Mouse (Mus musculus): ENCODE results near the gene Olfr1497. TPM values are rescaled to one million over a fixed set of nuclear protein-coding genes. Genes with fewer than 3 reads are reported as not detected.

Gene Olfr1497
- polyA plus RNA-seq, 1 experiment from 2014 or later, result not detected

- 83% methylated on average over 9 of the region's 9 CpGs for WGBS
Observed at GRCm38 (mm10) chr19:13768565-13769276, 29.3 kb downstream of the Olfr1497 start.

DNA sequence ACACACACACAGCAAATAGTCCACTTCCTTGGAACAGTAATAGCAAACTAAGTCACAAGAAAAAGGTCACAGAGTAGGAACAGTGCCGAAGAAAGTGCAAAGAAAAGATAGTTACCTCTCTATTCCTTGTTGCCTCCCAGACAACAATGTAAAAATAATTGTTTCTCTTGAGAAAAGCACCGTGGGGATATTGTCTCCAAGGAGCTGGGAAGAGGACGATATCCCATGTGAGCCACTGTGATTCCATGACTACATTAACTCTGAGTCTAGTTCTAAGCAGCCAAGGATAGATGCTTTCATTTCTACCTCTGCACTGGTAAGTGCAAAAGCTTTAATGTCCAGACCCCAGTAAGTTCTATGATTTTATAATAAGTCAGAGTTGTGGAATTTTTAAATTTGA, 33.7 kb downstream of the Olfr1497 start, which contains the start of gene Olfr1495:
Gene Olfr1495, plus strand, starts transcription at position 301 of the 400 bp plus-strand sequence.
- no peaks in the 10 kb centered on the region; the same call in 1 of the 2 replicates for H3K9me3 ChIP-seq (ENCODE audit: control insufficient read depth, low read length)
- no peak within 1 kb of the TSS for H3K4me2 ChIP-seq
- H3K4me3 ChIP-seq (ENCODE audit: low read depth, low read length), result no peak within 1 kb of the TSS
- H3K36me3 ChIP-seq (ENCODE audit: control insufficient read depth, insufficient read depth, low read length), result no peaks in the 10 kb centered on the region
- DNase-seq (ENCODE audit: low spot score) (no peak), ATAC-seq (replicated peaks; ENCODE audit: low FRiP score) (no peak)
- H3K27me3 ChIP-seq (replicated peaks; ENCODE audit: control insufficient read depth, insufficient read depth, low read length), result no peaks in the 10 kb centered on the region
- H3K9ac ChIP-seq (ENCODE audit: low read depth, low read length), result no peak within 1 kb of the TSS
- H3K4me1 ChIP-seq (replicated peaks; ENCODE audit: control insufficient read depth, insufficient read depth, low read length), result no peaks in the 10 kb centered on the region
- H3K27ac ChIP-seq (ENCODE audit: low read depth, low read length), result no peak within 1 kb of the TSS
- WGBS, result 78% methylated on average over 3 of the region's 3 CpGs

More at GRCm38 (mm10) chr19:13768565-13769276, 29.3 kb downstream of the Olfr1497 start:
- no peak for ATAC-seq (replicated peaks; ENCODE audit: low FRiP score)
- H3K4me1 ChIP-seq (replicated peaks; ENCODE audit: control insufficient read depth, insufficient read depth, low read length), result no peaks in the 10 kb centered on the region
- no peaks in the 10 kb centered on the region; the same call in 1 of the 2 replicates for H3K9me3 ChIP-seq (ENCODE audit: control insufficient read depth, low read length)
- no peak overlapping the region for H3K27ac ChIP-seq (ENCODE audit: low read depth, low read length)
- H3K4me2 ChIP-seq, result no peak overlapping the region
- H3K36me3 ChIP-seq (ENCODE audit: control insufficient read depth, insufficient read depth, low read length), result no peaks in the 10 kb centered on the region
- H3K9ac ChIP-seq (ENCODE audit: low read depth, low read length), result no peak overlapping the region
- no peaks in the 10 kb centered on the region for H3K27me3 ChIP-seq (replicated peaks; ENCODE audit: control insufficient read depth, insufficient read depth, low read length)
- H3K4me3 ChIP-seq (ENCODE audit: low read depth, low read length), result no peak overlapping the region
- DNase-seq (ENCODE audit: low spot score), result no peak

GRCm38 (mm10) chr19:13749366-13749765, 48.6 kb downstream of the Olfr1497 start:
- no peaks in the 10 kb centered on the region for H3K36me3 ChIP-seq (ENCODE audit: control insufficient read depth, insufficient read depth, low read length)
- no peak overlapping the region for H3K27ac ChIP-seq (ENCODE audit: low read depth, low read length)
- 78% methylated on average over 1 of the region's 1 CpGs for WGBS
- ATAC-seq (replicated peaks; ENCODE audit: low FRiP score) (no peak), DNase-seq (ENCODE audit: low spot score) (no peak)
- no peak overlapping the region for H3K9ac ChIP-seq (ENCODE audit: low read depth, low read length)
- no peaks in the 10 kb centered on the region for H3K9me3 ChIP-seq (ENCODE audit: control insufficient read depth, low read length)
- H3K27me3 ChIP-seq (replicated peaks; ENCODE audit: control insufficient read depth, insufficient read depth, low read length), result no peaks in the 10 kb centered on the region
- no peaks in the 10 kb centered on the region for H3K4me1 ChIP-seq (replicated peaks; ENCODE audit: control insufficient read depth, insufficient read depth, low read length)
- no peak overlapping the region for H3K4me2 ChIP-seq
- no peak overlapping the region for H3K4me3 ChIP-seq (ENCODE audit: low read depth, low read length)

Other genes starting within 250 kb of the Olfr1497 start
- not detected in 2 replicates for gene Olfr1484, start 214.7 kb downstream of the Olfr1497 start, polyA plus RNA-seq (2014; fragmentation: Nextera tagmentation; extraction: Ambion mirVana)
- gene Olfr1487, start 180.8 kb downstream of the Olfr1497 start, polyA plus RNA-seq (2014; fragmentation: Nextera tagmentation; extraction: Ambion mirVana), result not detected in 2 replicates
- not detected in 2 replicates for gene Olfr1489, start 166.6 kb downstream of the Olfr1497 start, polyA plus RNA-seq (2014; fragmentation: Nextera tagmentation; extraction: Ambion mirVana)
- gene Olfr1490, start 147.1 kb downstream of the Olfr1497 start, polyA plus RNA-seq (2014; fragmentation: Nextera tagmentation; extraction: Ambion mirVana), result not detected in 2 replicates
- gene Olfr1491, start 100.9 kb downstream of the Olfr1497 start, polyA plus RNA-seq (2014; fragmentation: Nextera tagmentation; extraction: Ambion mirVana), result not detected in 2 replicates
- gene Olfr1493-ps1, start 74.9 kb downstream of the Olfr1497 start, polyA plus RNA-seq (2014; fragmentation: Nextera tagmentation; extraction: Ambion mirVana), result not detected in 2 replicates
- not detected in 2 replicates for gene Olfr1494, start 58.5 kb downstream of the Olfr1497 start, polyA plus RNA-seq (2014; fragmentation: Nextera tagmentation; extraction: Ambion mirVana)
- not detected in 2 replicates for gene Olfr1495, start 33.6 kb downstream of the Olfr1497 start, polyA plus RNA-seq (2014; fragmentation: Nextera tagmentation; extraction: Ambion mirVana)
- not detected in 2 replicates for gene Olfr1496, start 20.3 kb downstream of the Olfr1497 start, polyA plus RNA-seq (2014; fragmentation: Nextera tagmentation; extraction: Ambion mirVana)
- not detected in 2 replicates for gene Olfr1499, start 21.2 kb upstream of the Olfr1497 start, polyA plus RNA-seq (2014; fragmentation: Nextera tagmentation; extraction: Ambion mirVana)
- gene Olfr1500, start 32.3 kb upstream of the Olfr1497 start, polyA plus RNA-seq (2014; fragmentation: Nextera tagmentation; extraction: Ambion mirVana), result not detected in 2 replicates
- not detected in 2 replicates for gene Olfr1501, start 52.5 kb upstream of the Olfr1497 start, polyA plus RNA-seq (2014; fragmentation: Nextera tagmentation; extraction: Ambion mirVana)
- not detected in 2 replicates for gene Olfr1502, start 63.6 kb upstream of the Olfr1497 start, polyA plus RNA-seq (2014; fragmentation: Nextera tagmentation; extraction: Ambion mirVana)
- not detected in 2 replicates for gene Olfr1504, start 99.7 kb upstream of the Olfr1497 start, polyA plus RNA-seq (2014; fragmentation: Nextera tagmentation; extraction: Ambion mirVana)
- not detected in 2 replicates for gene Olfr1505, start 115.3 kb upstream of the Olfr1497 start, polyA plus RNA-seq (2014; fragmentation: Nextera tagmentation; extraction: Ambion mirVana)

Measured in liver, embryonic 11.5 days (tissue).